Mouse (Mus musculus): ENCODE data around the gene Ltbp3. TPM values are rescaled to one million over a fixed set of nuclear protein-coding genes. Genes with fewer than 3 reads are reported as not detected.
A peak's percentile ranks its signal among the peaks of the same experiment; 100 is the strongest.

Ltbp3 gene
- 59.4 and 101 TPM in 2 replicates for polyA plus RNA-seq (2012; ENCODE audit: insufficient read depth, insufficient read length, missing spikeins)

GRCm38 (mm10) chr19:5740320-5741317 is at the start of gene Ltbp3:
Ltbp3 (plus strand) TSS chr19:5740904.
- peak within 1 kb of the TSS; percentile 67 for H3K4me3 ChIP-seq (ENCODE audit: insufficient read depth, low read depth, low read length)
- peak within 1 kb of the TSS; percentile 94 for H3K27ac ChIP-seq (replicated peaks; ENCODE audit: low read depth, low read length)
- H3K4me1 ChIP-seq (ENCODE audit: control insufficient read depth, insufficient read depth, insufficient read length, low read length), result peaks cover 7% of the 10 kb centered on the region

- Histone ChIP-seq H3K4me1 (ENCODE audit: control insufficient read depth, insufficient read depth, insufficient read length, low read length) (peaks cover 4% of the 10 kb centered on the region), H3K4me3 (ENCODE audit: insufficient read depth, low read depth, low read length) (peak overlapping the region; percentile 92), H3K27ac (replicated peaks; ENCODE audit: low read depth, low read length) (peak overlapping the region; percentile 93)
These were observed 49.1 kb upstream of the Ltbp3 start for GRCm38 (mm10) chr19:5691601-5692000.

DNA sequence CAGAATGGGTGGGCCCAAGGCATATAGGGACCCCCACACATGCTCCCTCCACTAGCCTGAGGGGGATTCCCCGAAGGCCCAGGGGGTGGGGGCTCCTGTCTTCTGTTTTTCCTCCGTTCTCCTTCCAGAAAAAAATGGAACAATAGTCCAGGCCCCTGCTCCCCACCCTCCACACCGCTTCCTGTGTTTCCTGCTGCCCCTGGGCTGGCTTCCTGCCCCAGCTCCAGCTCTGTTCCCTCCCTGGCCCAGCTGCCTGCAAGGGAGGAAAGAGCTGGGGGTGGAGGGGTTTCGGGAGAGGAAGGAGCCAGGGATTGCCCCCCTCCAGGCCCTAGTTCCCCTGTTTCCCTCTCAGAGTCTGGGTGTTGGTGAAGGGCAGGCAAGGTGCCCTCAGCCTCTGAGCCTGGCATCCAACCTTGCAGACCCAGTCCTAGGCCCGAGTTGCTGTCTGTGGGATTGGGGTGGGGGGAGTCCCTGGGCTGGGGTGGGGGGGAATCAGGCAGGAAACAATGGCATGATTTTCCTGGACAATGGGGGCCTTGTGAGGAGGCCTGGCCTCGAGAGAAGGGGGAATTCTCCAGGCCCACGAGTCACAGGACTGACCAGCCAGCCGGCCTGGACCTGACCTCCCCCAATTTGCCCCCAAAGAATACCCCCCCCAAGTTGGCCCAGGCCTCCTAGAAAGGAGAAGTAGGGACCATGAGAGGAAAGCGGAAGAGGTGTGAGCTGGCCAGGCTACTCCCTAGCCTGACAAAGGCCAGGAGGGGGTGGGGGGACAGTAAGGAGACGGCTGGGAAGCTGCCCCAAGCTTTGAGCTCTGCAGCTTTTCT is 48.4 kb upstream of the Ltbp3 start:
- Histone ChIP-seq H3K27ac (replicated peaks; ENCODE audit: low read depth, low read length) (peak overlapping the region; percentile 93), H3K4me1 (ENCODE audit: control insufficient read depth, insufficient read depth, insufficient read length, low read length) (peaks cover 4% of the 10 kb centered on the region), H3K4me3 (ENCODE audit: insufficient read depth, low read depth, low read length) (peak overlapping the region; percentile 92)

DNA sequence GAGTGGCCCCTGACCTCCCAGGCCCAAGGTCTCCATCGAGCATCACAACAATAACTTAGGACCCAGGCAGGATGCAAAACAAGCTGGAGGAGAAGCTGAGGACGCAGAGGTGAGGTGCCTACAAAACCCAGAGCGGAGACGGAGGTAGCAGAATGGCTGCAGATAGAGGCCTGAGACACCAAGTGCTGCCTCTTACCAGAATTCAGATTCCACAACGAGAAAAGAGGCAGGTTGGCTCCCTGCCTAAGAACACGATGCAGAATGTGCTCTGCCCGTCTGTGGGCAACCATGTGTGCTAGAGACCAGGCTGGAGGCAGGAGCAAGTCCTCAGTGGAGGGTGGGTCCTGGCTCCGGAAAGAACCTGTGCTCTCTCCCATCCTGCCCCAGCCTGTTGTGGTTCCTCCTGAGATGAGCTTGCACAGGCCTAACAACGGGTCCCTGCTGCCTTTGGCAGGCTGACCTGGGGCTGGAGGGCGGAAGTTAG is 47.7 kb upstream of the Ltbp3 start:
- Histone ChIP-seq H3K27ac (replicated peaks; ENCODE audit: low read depth, low read length) (peak overlapping the region; percentile 93), H3K4me3 (ENCODE audit: insufficient read depth, low read depth, low read length) (peak overlapping the region; percentile 92), H3K4me1 (ENCODE audit: control insufficient read depth, insufficient read depth, insufficient read length, low read length) (peaks cover 4% of the 10 kb centered on the region)

GRCm38 (mm10) chr19:5693801-5694200 is 46.9 kb upstream of the Ltbp3 start:
- Histone ChIP-seq H3K4me3 (ENCODE audit: insufficient read depth, low read depth, low read length) (peak overlapping the region; percentile 92), H3K27ac (replicated peaks; ENCODE audit: low read depth, low read length) (peak overlapping the region; percentile 93), H3K4me1 (ENCODE audit: control insufficient read depth, insufficient read depth, insufficient read length, low read length) (peaks cover 4% of the 10 kb centered on the region)

DNA sequence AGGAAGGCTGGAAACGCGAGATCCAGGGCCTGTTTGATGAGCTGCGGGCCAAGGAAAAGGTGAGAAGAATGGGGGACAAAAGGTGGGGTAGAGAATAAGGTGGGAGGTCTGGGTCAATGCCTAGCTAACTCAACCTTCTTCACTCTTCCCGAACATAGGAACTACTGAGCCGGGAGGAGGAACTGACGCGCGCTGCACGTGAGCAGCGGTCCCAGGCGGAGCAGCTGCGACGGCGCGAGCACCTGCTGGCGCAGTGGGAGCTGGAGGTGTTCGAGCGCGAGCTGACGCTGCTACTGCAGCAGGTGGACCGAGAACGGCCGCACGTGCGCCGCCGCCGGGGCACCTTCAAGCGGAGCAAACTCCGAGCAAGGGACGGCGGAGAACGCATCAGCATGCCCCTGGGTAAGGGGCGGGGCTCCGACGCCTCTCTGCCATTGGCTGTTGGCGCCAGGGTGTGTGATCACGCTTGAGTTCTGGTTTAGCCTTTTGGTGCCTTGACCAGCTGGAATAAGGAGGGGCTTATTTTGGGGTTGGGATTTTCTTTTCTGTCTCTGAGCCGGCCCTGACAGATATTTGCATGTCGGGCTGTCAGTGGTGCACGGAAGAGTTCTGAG is 44.7 kb upstream of the Ltbp3 start:
- H3K27ac ChIP-seq (replicated peaks; ENCODE audit: low read depth, low read length), result no peak overlapping the region
- peaks cover 4% of the 10 kb centered on the region for H3K4me1 ChIP-seq (ENCODE audit: control insufficient read depth, insufficient read depth, insufficient read length, low read length)
- H3K4me3 ChIP-seq (ENCODE audit: insufficient read depth, low read depth, low read length), result no peak overlapping the region

DNA sequence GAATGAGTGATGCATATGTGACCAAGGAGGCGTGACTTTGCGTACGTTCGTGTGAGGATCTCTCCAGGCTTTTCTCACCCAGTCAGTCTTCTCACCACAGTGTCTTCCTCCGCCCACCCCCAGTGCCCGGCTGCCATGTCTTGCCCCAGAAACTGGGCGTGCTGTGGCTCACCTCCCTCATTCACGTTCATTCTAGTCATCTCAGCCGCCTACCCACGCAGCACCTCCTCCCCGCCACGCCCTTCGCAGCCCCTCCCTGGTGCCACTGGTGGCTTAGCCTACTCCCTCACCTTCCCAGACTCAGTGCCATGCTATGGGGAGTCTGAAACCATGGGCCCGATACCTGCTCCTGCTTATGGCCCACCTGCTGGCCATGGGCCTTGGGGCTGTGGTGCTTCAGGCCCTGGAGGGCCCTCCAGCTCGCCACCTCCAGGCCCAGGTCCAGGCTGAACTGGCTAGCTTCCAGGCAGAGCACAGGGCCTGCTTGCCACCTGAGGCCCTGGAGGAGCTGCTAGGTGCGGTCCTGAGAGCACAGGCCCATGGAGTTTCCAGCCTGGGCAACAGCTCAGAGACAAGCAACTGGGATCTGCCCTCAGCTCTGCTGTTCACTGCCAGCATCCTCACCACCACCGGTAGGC is 36.4 kb upstream of the Ltbp3 start, which contains the start of gene Kcnk7:
Kcnk7 (plus strand) TSS at position 205 of the 638 bp plus-strand sequence.
- Histone ChIP-seq H3K4me3 (ENCODE audit: insufficient read depth, low read depth, low read length) (no peak within 1 kb of the TSS), H3K4me1 (ENCODE audit: control insufficient read depth, insufficient read depth, insufficient read length, low read length) (peaks cover 7% of the 10 kb centered on the region), H3K27ac (replicated peaks; ENCODE audit: low read depth, low read length) (0 out of 2 replicates have a peak within 1 kb of the TSS, but pooled peaks have one; percentile 39)

DNA sequence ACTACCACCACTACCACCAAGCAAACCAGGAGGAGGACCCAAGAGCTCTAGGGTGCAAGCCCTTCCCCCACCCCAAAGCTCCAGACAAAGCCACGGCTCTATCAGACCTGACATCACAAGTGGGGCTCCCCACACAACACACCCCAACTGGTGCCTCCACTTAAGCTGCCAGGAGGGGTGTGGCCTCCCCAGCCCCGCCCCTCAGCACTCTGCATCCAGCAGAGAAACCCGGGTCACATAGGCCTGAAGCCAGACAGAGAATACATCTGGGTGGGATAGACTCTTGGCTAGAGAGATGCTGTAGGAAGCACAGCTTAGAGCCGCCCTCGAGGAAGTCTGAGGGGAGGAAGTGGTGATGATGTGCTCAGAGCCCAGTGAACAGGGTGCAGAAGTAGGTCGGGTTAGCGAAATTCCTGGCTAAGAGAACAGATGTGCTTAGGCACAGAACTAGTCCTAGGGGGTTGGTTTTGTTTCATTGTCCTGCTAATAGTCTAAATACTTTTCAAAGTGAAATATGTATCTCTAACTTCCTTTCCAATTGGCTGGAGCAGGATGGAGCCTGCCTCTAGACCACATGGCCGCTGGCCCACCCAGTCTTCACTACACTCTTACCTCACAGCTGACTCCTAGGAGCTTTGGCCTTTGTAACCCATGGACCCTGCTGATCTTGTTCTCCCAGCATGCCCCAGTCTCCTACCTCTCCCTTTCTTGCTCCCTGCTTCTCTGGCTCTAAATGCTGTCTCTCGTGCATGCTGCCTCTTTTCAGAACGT is 35.7 kb upstream of the Ltbp3 start:
- Histone ChIP-seq H3K4me3 (ENCODE audit: insufficient read depth, low read depth, low read length) (no peak overlapping the region), H3K4me1 (ENCODE audit: control insufficient read depth, insufficient read depth, insufficient read length, low read length) (peaks cover 7% of the 10 kb centered on the region), H3K27ac (replicated peaks; ENCODE audit: low read depth, low read length) (peak overlapping the region; percentile 39)

GRCm38 (mm10) chr19:5710068-5710467 is 30.6 kb upstream of the Ltbp3 start:
- H3K4me3 ChIP-seq (ENCODE audit: insufficient read depth, low read depth, low read length), result no peak overlapping the region
- H3K27ac ChIP-seq (replicated peaks; ENCODE audit: low read depth, low read length), result no peak overlapping the region
- peaks cover 10% of the 10 kb centered on the region for H3K4me1 ChIP-seq (ENCODE audit: control insufficient read depth, insufficient read depth, insufficient read length, low read length)

GRCm38 (mm10) chr19:5710581-5710980 is 30.1 kb upstream of the Ltbp3 start:
- H3K27ac ChIP-seq (replicated peaks; ENCODE audit: low read depth, low read length), result no peak overlapping the region
- H3K4me1 ChIP-seq (ENCODE audit: control insufficient read depth, insufficient read depth, insufficient read length, low read length), result peaks cover 7% of the 10 kb centered on the region
- H3K4me3 ChIP-seq (ENCODE audit: insufficient read depth, low read depth, low read length), result no peak overlapping the region

DNA sequence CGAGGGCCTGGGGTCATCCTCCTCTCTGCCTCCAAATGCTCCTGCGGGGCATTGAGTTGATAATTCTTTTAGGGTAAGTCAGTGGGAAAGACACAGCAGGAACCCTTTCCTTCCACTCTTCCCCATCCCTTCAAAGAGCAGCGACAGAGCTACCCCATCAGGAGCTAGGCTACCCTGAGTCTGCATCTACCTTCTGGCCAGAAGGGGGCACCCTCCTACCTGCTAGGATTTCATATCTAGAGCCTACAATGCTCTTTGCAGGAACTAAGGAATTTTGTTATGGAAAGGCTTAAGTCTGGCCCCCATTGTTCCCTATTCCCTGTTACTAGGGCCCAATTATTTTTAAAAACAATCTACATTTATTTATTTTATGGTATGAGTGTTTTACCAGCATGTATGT is 29.5 kb upstream of the Ltbp3 start:
- Histone ChIP-seq H3K27ac (replicated peaks; ENCODE audit: low read depth, low read length) (no peak overlapping the region), H3K4me1 (ENCODE audit: control insufficient read depth, insufficient read depth, insufficient read length, low read length) (peaks cover 7% of the 10 kb centered on the region), H3K4me3 (ENCODE audit: insufficient read depth, low read depth, low read length) (no peak overlapping the region)

DNA sequence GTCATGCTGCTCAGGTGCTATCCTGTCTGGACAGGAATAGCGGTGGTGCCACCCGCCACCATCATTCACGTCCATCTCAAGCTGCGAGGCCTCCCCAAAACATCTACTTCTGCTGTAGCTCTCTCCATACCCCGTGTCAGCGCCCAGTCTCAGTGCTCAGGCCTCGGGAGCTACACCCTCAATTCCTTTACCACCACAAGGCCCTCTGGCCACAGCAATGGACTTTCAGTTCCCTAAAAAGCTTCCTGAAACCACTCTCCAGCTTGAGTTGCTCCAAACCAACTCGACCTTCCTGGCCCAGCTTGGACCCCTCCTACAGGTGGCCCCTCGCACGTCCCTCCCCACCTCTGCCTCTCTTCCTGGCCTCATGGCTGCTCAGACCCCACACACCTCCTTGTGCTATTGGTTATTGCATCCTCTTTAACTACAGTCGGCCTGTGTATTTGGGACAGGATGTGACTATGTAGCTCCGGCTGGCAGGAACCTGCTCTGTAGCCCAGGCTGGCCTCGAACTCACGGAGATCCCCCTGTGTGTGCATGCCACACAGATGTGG is 28.7 kb upstream of the Ltbp3 start:
- Histone ChIP-seq H3K4me3 (ENCODE audit: insufficient read depth, low read depth, low read length) (no peak overlapping the region), H3K27ac (replicated peaks; ENCODE audit: low read depth, low read length) (peak overlapping the region; percentile 16; the same call in 1 of the 2 replicates), H3K4me1 (ENCODE audit: control insufficient read depth, insufficient read depth, insufficient read length, low read length) (peaks cover 7% of the 10 kb centered on the region)

- Histone ChIP-seq H3K4me3 (ENCODE audit: insufficient read depth, low read depth, low read length) (no peak overlapping the region), H3K27ac (replicated peaks; ENCODE audit: low read depth, low read length) (peak overlapping the region; percentile 32), H3K4me1 (ENCODE audit: control insufficient read depth, insufficient read depth, insufficient read length, low read length) (peaks cover 7% of the 10 kb centered on the region)
These were observed 27.4 kb upstream of the Ltbp3 start for GRCm38 (mm10) chr19:5713255-5713654.
